ENCODE assay signal across 11 mouse cellular contexts in genomic region chr9:91378411-91379299, GRCm38 (mm10). TPM values are rescaled to one million over a fixed set of nuclear protein-coding genes. Genes with fewer than 3 reads are reported as not detected.
A peak's percentile ranks its signal among the peaks of the same experiment; 100 is the strongest.
DNase-seq lines count a peak whose midpoint lies in the region; ATAC-seq and TF ChIP-seq lines count a peak whose summit lies in the region.
"Had no signal": no experiment of that assay in that cellular context is flagged by ENCODE, and none has a peak within 500 bp of the region (broad histone marks: within the 10 kb centered on the region; RNA-seq: fewer than 3 reads in every experiment).

No protein-coding gene starts in this region.

- TF ChIP-seq POLR2A in ES-Bruce4 (IDR thresholded peaks at IDR 0.05; ENCODE audit: insufficient read depth, low read length): no peak

- peaks cover 1% of the 10 kb centered on the region for H3K4me1 ChIP-seq in ES-Bruce4 (ENCODE audit: control insufficient read depth, insufficient read depth, low read length)
- H3K4me1 ChIP-seq in forebrain, embryonic 10.5 days: peaks cover 89% of the 10 kb centered on the region
- H3K4me1 ChIP-seq in limb, embryonic 15.5 days: peaks cover 16% of the 10 kb centered on the region

- no peak overlapping the region for H3K9ac ChIP-seq in ES-Bruce4 (ENCODE audit: low read depth, poor library complexity, severe bottlenecking)
- no peak overlapping the region for H3K9ac ChIP-seq in limb, embryonic 15.5 days

- peak overlapping the region; percentile 22; the same call in 1 of the 2 replicates for H3K4me2 ChIP-seq in limb, embryonic 15.5 days

- no peak for TF ChIP-seq EP300 in ES-Bruce4 (IDR thresholded peaks at IDR 0.05; ENCODE audit: insufficient read depth, low read depth, low read length)

- TF ChIP-seq CTCF in ES-Bruce4 (IDR thresholded peaks at IDR 0.05; ENCODE audit: low read depth, low read length): no peak

- peak overlapping the region; percentile 3 for H3K4me3 ChIP-seq in ES-Bruce4 (ENCODE audit: low read depth, low read length)
- H3K4me3 ChIP-seq in forebrain, embryonic 10.5 days: peak overlapping the region; percentile 73
- no peak overlapping the region for H3K4me3 ChIP-seq in limb, embryonic 15.5 days
- H3K4me3 ChIP-seq: erythroblast, embryonic 14.5 days had no signal

- no peak overlapping the region for H3K27ac ChIP-seq in ES-Bruce4 (ENCODE audit: insufficient read depth, low read length)
- H3K27ac ChIP-seq in forebrain, embryonic 10.5 days: peak overlapping the region; percentile 99
- H3K27ac ChIP-seq in limb, embryonic 15.5 days: no peak overlapping the region
- H3K27ac ChIP-seq: kidney, postnatal 0 days had no signal

- ATAC-seq in limb, embryonic 15.5 days (ENCODE audit: insufficient number of reproducible peaks, low FRiP score, low TSS enrichment, low read depth): no peak
- ATAC-seq: lung, postnatal 0 days had no signal

- under 1% methylated on average over 48 of the region's 48 CpGs for WGBS in forebrain, embryonic 10.5 days
- WGBS in limb, embryonic 15.5 days: 1% methylated on average over 48 of the region's 48 CpGs

- H3K9me3 ChIP-seq in ES-Bruce4 (replicated peaks; ENCODE audit: control insufficient read depth, insufficient read depth, low read length, poor library complexity, severe bottlenecking): no peaks in the 10 kb centered on the region
- no peaks in the 10 kb centered on the region for H3K9me3 ChIP-seq in forebrain, embryonic 10.5 days
- no peaks in the 10 kb centered on the region for H3K9me3 ChIP-seq in limb, embryonic 15.5 days

- peaks cover 36% of the 10 kb centered on the region for H3K27me3 ChIP-seq in ES-Bruce4 (ENCODE audit: control insufficient read depth, insufficient read depth, low read length, poor library complexity, severe bottlenecking)
- H3K27me3 ChIP-seq in forebrain, embryonic 10.5 days (ENCODE audit: poor library complexity, severe bottlenecking): peaks cover 100% of the 10 kb centered on the region
- peaks cover 96% of the 10 kb centered on the region for H3K27me3 ChIP-seq in limb, embryonic 15.5 days

- H3K36me3 ChIP-seq in ES-Bruce4 (ENCODE audit: control insufficient read depth, insufficient read depth, low read length, poor library complexity, severe bottlenecking): no peaks in the 10 kb centered on the region
- H3K36me3 ChIP-seq in forebrain, embryonic 10.5 days (replicated peaks): peaks cover 4% of the 10 kb centered on the region; the same call in 1 of the 2 replicates
- H3K36me3 ChIP-seq in limb, embryonic 15.5 days: no peaks in the 10 kb centered on the region

- peak; percentile 66 for DNase-seq in brain, adult 2 months (ENCODE audit: low read depth, low spot score)
- DNase-seq in forebrain, embryonic 10.5 days (ENCODE audit: extremely low spot score, low spot score): peak; percentile 64
- no peak for DNase-seq in gastrocnemius, adult 18-20 months (ENCODE audit: low spot score)
- no peak for DNase-seq in gastrocnemius, adult 8-10 months (ENCODE audit: low spot score in 2 of 2)
- DNase-seq in adrenal gland, adult 2 months: no peak

RNA-seq across cellular contexts. Expression of gene Zic1, which starts 13.0 kb away (rescaled TPM):
- polyA plus RNA-seq in ES-Bruce4 (2011; ENCODE audit: insufficient read depth, insufficient read length, low read depth, missing spikeins): 0.13 TPM in 1 of 2 replicates, not detected in the other
- 6.2 and 8.9 TPM in 2 replicates for polyA plus RNA-seq in forebrain, embryonic 10.5 days (2016; fragmentation: Nextera tagmentation; extraction: Ambion mirVana)
- 0.14 and 0.15 TPM in 2 replicates for polyA plus RNA-seq in limb, embryonic 15.5 days (2015; fragmentation: Nextera tagmentation; extraction: Ambion mirVana)
- 1 to 10 TPM; 1.8 to 3.3 TPM for total RNA-seq in gastrocnemius, adult 18-20 months (2021)
- 1 to 10 TPM in 3 of 4 experiments, under 1 TPM in 1; 0.65 to 2.2 (median 1.4) TPM for total RNA-seq in gastrocnemius, adult 8-10 months (2022)
- not detected for total RNA-seq in adrenal gland, adult 2 months (2021)
- 0.08 TPM in 1 of 2 replicates, not detected in the other for polyA plus RNA-seq in adrenal gland, adult 2 months (2012; rRNA removed)
- polyA plus RNA-seq: erythroblast, embryonic 14.5 days; kidney, postnatal 0 days; lung, postnatal 0 days; spleen, adult 2 months had no signal

RNA-seq across cellular contexts. Expression of gene Zic4, which starts 16.4 kb away (rescaled TPM):
- polyA plus RNA-seq in ES-Bruce4 (2011; ENCODE audit: insufficient read depth, insufficient read length, low read depth, missing spikeins): not detected in 2 replicates
- polyA plus RNA-seq in forebrain, embryonic 10.5 days (2016; fragmentation: Nextera tagmentation; extraction: Ambion mirVana): 24.8 and 41.8 TPM in 2 replicates
- polyA plus RNA-seq in limb, embryonic 15.5 days (2015; fragmentation: Nextera tagmentation; extraction: Ambion mirVana): 0.21 and 0.24 TPM in 2 replicates
- total RNA-seq in gastrocnemius, adult 18-20 months (2021): under 1 TPM in 1 of 2 experiments, not detected in 1; 0.17 TPM
- under 1 TPM in 1 of 4 experiments, not detected in 3; 0.18 TPM for total RNA-seq in gastrocnemius, adult 8-10 months (2022)
- total RNA-seq in adrenal gland, adult 2 months (2021): not detected
- not detected in 2 replicates for polyA plus RNA-seq in adrenal gland, adult 2 months (2012; rRNA removed)
- polyA plus RNA-seq: kidney, postnatal 0 days; lung, postnatal 0 days; spleen, adult 2 months had no signal

Comparison
In these comparisons a context has a peak if more than half of its experiments do, and no peak if none do; other contexts are left out.
1. DNase-seq: peak in brain, adult 2 months (single experiment) and forebrain, embryonic 10.5 days (single experiment); none in gastrocnemius, adult 18-20 months (single experiment), gastrocnemius, adult 8-10 months (0 of 2) and adrenal gland, adult 2 months (single experiment).
2. RNA of gene Zic4, which starts 16.4 kb away (polyA plus RNA-seq): 24.8 to 41.8 TPM in forebrain, embryonic 10.5 days; 0.21 to 0.24 TPM in limb, embryonic 15.5 days, not detected in ES-Bruce4 and not detected in adrenal gland, adult 2 months; every median in the first group is over 10 times any median in the second.